Mouse (Mus musculus): ENCODE results near the gene Clic1. TPM values are rescaled to one million over a fixed set of nuclear protein-coding genes. Genes with fewer than 3 reads are reported as not detected.

The Clic1 gene
- polyA plus RNA-seq, 1 experiment, result 509 TPM

DNA sequence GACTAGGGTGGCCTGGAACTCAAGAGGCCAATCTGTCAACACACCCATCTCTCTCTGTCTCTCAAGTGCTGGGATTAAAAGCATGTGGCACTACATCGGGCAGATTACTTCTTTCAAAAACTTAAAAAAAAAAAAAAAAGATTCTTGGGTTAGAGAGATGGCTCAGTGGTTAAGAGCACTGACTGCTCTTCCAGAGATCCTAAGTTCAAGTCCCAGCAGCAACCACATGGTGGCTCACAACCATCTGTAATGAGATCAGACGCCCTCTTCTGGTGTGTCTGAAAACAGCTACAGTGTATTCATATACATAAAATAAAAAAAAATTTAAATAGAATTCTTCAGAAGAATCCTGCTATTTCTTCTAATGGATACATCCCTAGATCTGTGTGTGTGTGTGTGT, 38.4 kb downstream of the Clic1 start:
- Histone ChIP-seq H3K36me3 (ENCODE audit: control insufficient read depth, insufficient read depth) (peaks cover 7% of the 10 kb centered on the region), H3K4me3 (ENCODE audit: insufficient read depth, poor library complexity, severe bottlenecking) (no peak overlapping the region), H3K79me2 (ENCODE audit: control insufficient read depth, insufficient read depth) (peaks cover 17% of the 10 kb centered on the region), H3ac (ENCODE audit: control insufficient read depth, insufficient read length, low read depth) (no peak overlapping the region), H3K79me3 (ENCODE audit: low read depth) (peaks cover 3% of the 10 kb centered on the region), H3K27me3 (ENCODE audit: control insufficient read depth, insufficient read depth, insufficient read length) (peaks cover 3% of the 10 kb centered on the region)
- TF ChIP-seq MAX (IDR thresholded peaks at IDR 0.05) (no peak), MYOG (IDR thresholded peaks at IDR 0.05; ENCODE audit: control insufficient read depth, extremely low read depth, insufficient read length) (no peak), FOSL1 (IDR thresholded peaks at IDR 0.05; ENCODE audit: insufficient read depth, low read length, poor library complexity, severe bottlenecking) (no peak), MYOD1 (IDR thresholded peaks at IDR 0.05; ENCODE audit: control insufficient read depth, insufficient read length, low read depth) (no peak), USF1 (IDR thresholded peaks at IDR 0.05; ENCODE audit: low read depth) (no peak), CTCF (IDR thresholded peaks at IDR 0.05; ENCODE audit: control insufficient read depth, insufficient read depth, insufficient read length) (no peak), CEBPB (IDR thresholded peaks at IDR 0.05; ENCODE audit: low read depth) (no peak)

DNA sequence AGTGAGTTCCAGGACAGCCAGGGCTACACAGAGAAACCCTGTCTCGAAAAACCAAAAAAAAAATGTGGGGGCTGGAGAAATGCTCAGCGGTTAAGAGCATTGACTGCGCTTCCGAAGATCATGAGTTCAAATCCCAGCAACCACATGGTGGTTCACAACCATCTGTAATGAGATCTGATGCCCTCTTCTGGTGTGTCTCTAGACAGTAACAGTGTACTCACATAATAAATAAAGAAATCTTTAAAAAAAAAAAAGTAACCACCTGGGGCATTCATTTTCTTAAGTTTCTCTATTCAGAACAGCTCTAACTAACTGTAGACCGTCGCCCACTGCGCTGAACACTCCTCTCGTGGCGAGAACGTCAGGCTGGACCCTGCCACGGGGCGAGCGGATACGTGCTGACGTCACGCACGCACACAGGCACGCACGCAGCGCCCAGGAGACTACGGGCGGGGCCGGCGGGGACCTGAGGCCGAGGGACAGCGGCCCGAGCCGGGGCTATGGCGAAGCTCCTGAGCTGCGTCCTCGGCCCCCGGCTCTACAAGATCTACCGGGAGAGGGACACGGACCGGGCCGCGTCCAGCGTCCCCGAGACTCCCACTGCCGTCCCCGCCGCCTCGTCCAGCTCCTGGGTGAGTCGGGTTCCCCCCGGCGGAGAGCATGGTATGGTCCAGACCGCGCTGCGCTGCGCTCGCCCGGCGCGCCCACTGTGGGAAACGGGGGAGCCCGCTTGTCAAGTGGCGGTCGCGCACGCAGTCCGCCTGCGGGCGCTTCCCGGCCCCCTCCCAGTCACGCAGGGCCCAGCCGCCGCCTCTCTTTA, 39.3 kb downstream of the Clic1 start, which contains the start of gene Abhd16a:
Gene Abhd16a (plus strand): TSS at position 439 of the 820 bp plus-strand sequence.
- Histone ChIP-seq H3ac (ENCODE audit: control insufficient read depth, insufficient read length, low read depth) (peak within 1 kb of the TSS; percentile 99), H3K79me2 (ENCODE audit: control insufficient read depth, insufficient read depth) (peaks cover 17% of the 10 kb centered on the region), H3K27me3 (ENCODE audit: control insufficient read depth, insufficient read depth, insufficient read length) (no peaks in the 10 kb centered on the region), H3K79me3 (ENCODE audit: low read depth) (peaks cover 3% of the 10 kb centered on the region), H3K36me3 (ENCODE audit: control insufficient read depth, insufficient read depth) (peaks cover 7% of the 10 kb centered on the region), H3K4me3 (ENCODE audit: insufficient read depth, poor library complexity, severe bottlenecking) (peak within 1 kb of the TSS; percentile 57)
- TF ChIP-seq MYOG (IDR thresholded peaks at IDR 0.05; ENCODE audit: control insufficient read depth, extremely low read depth, insufficient read length) (no peak), MAX (IDR thresholded peaks at IDR 0.05) (peak; percentile 87)

GRCm38 (mm10) chr17:35090166-35090932, 40.6 kb downstream of the Clic1 start:
- H3K79me2 ChIP-seq (ENCODE audit: control insufficient read depth, insufficient read depth), result peaks cover 17% of the 10 kb centered on the region
- peak overlapping the region; percentile 57 for H3K4me3 ChIP-seq (ENCODE audit: insufficient read depth, poor library complexity, severe bottlenecking)
- TF ChIP-seq USF1 (IDR thresholded peaks at IDR 0.05; ENCODE audit: low read depth) (no peak), MAX (IDR thresholded peaks at IDR 0.05) (no peak), CEBPB (IDR thresholded peaks at IDR 0.05; ENCODE audit: low read depth) (no peak), CTCF (IDR thresholded peaks at IDR 0.05; ENCODE audit: control insufficient read depth, insufficient read depth, insufficient read length) (no peak), FOSL1 (IDR thresholded peaks at IDR 0.05; ENCODE audit: insufficient read depth, low read length, poor library complexity, severe bottlenecking) (no peak), MYOD1 (IDR thresholded peaks at IDR 0.05; ENCODE audit: control insufficient read depth, insufficient read length, low read depth) (no peak), MYOG (IDR thresholded peaks at IDR 0.05; ENCODE audit: control insufficient read depth, extremely low read depth, insufficient read length) (no peak)

GRCm38 (mm10) chr17:35092403-35093198, 42.8 kb downstream of the Clic1 start:
- no peak for TF ChIP-seq CEBPB (IDR thresholded peaks at IDR 0.05; ENCODE audit: low read depth)
- TF ChIP-seq FOSL1 (IDR thresholded peaks at IDR 0.05; ENCODE audit: insufficient read depth, low read length, poor library complexity, severe bottlenecking), result no peak
- no peak for TF ChIP-seq MYOD1 (IDR thresholded peaks at IDR 0.05; ENCODE audit: control insufficient read depth, insufficient read length, low read depth)
- TF ChIP-seq USF1 (IDR thresholded peaks at IDR 0.05; ENCODE audit: low read depth), result no peak
- no peak for TF ChIP-seq MAX (IDR thresholded peaks at IDR 0.05)
- TF ChIP-seq MYOG (IDR thresholded peaks at IDR 0.05; ENCODE audit: control insufficient read depth, extremely low read depth, insufficient read length), result no peak
- TF ChIP-seq CTCF (IDR thresholded peaks at IDR 0.05; ENCODE audit: control insufficient read depth, insufficient read depth, insufficient read length), result no peak
- Histone ChIP-seq H3K79me2 (ENCODE audit: control insufficient read depth, insufficient read depth) (peaks cover 17% of the 10 kb centered on the region), H3K36me3 (ENCODE audit: control insufficient read depth, insufficient read depth) (peaks cover 22% of the 10 kb centered on the region), H3K27me3 (ENCODE audit: control insufficient read depth, insufficient read depth, insufficient read length) (no peaks in the 10 kb centered on the region), H3K4me3 (ENCODE audit: insufficient read depth, poor library complexity, severe bottlenecking) (no peak overlapping the region), H3ac (ENCODE audit: control insufficient read depth, insufficient read length, low read depth) (no peak overlapping the region), H3K79me3 (ENCODE audit: low read depth) (peaks cover 3% of the 10 kb centered on the region)

More at GRCm38 (mm10) chr17:35090166-35090932, 40.6 kb downstream of the Clic1 start:
- peaks cover 16% of the 10 kb centered on the region for H3K36me3 ChIP-seq (ENCODE audit: control insufficient read depth, insufficient read depth)
- H3K79me3 ChIP-seq (ENCODE audit: low read depth), result peaks cover 3% of the 10 kb centered on the region
- peak overlapping the region; percentile 12 for H3ac ChIP-seq (ENCODE audit: control insufficient read depth, insufficient read length, low read depth)
- no peaks in the 10 kb centered on the region for H3K27me3 ChIP-seq (ENCODE audit: control insufficient read depth, insufficient read depth, insufficient read length)

Measured in C2C12 (cell line).